Mouse (Mus musculus): ENCODE measurements around the gene Plpp1. TPM values are rescaled to one million over a fixed set of nuclear protein-coding genes. Genes with fewer than 3 reads are reported as not detected.

The Plpp1 gene
- polyA plus RNA-seq, 2 experiments, result 16.5 to 32.7 TPM

DNA sequence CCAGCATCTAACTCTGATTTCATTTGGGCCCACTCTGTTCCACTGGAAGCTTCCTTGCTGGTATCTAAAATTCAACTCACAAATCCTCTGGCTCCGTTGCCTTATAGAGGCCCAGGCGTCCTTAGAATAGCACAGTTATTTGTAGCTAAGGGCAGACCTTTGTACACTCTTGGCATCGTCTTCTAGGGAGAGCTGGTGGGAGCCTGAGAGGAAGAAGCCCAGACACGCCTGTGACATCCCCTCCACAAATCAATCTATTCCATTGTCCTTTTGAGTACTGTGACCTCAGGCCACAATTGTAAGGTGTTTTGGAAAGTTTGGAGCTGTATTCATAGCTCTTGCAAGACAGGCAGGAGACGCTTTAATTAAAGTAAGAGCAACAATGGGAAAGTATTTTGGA is 36.0 kb upstream of the Plpp1 start:
- H3K4me2 ChIP-seq (ENCODE audit: low read depth), result no peak overlapping the region
- DNase-seq (ENCODE audit: low read depth in 3 of 3, low spot score in 3 of 3) (no peak), ATAC-seq (ENCODE audit: insufficient read depth) (no peak)
- H3K4me1 ChIP-seq (replicated peaks; ENCODE audit: control insufficient read depth in 2 of 2, insufficient read depth in 2 of 2, low read length in 1 of 2), result peaks cover 4 to 24% of the 10 kb centered on the region in 2 experiments; a peak in 3 of 4 replicates
- 68% methylated on average over 5 of the region's 5 CpGs for WGBS (ENCODE audit: insufficient replicate concordance)
- TF ChIP-seq EP300 (IDR thresholded peaks at IDR 0.05; ENCODE audit: low read depth), result no peak
- no peak for TF ChIP-seq CTCF (IDR thresholded peaks at IDR 0.05; ENCODE audit: low read depth)
- H3K9me3 ChIP-seq (ENCODE audit: control insufficient read depth, low read length), result no peaks in the 10 kb centered on the region
- no peak overlapping the region for H3K9ac ChIP-seq (replicated peaks)
- no peaks in the 10 kb centered on the region for H3K36me3 ChIP-seq (replicated peaks; ENCODE audit: control insufficient read depth, insufficient read depth, low read depth)
- H3K27me3 ChIP-seq (ENCODE audit: control insufficient read depth, insufficient read depth, low read length), result no peaks in the 10 kb centered on the region
- no peak overlapping the region for H3K4me3 ChIP-seq (ENCODE audit: insufficient read depth in 1 of 2, low read depth in 2 of 2, low read length in 2 of 2)
- H3K27ac ChIP-seq, result no peak overlapping the region

DNA sequence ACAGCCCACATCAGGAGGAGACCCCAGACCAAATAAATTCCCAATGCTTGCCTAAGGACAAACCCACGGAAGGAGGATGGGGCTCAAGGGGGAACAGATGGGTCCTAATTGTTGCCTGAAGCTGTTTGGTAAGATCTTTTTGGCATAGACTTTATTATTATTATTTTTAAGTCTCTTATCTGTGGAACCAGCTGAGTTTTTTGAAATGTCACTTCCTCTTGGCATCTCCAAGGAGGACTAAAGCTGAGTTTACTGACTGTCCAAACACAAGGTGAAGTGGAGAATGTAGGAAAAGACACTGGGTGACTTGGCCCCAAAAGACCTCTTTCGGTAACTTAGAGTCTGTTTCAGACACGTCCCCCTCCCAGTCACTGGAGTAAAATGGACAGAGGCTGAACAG is 34.9 kb upstream of the Plpp1 start:
- DNase-seq (ENCODE audit: low read depth in 3 of 3, low spot score in 3 of 3) (no peak), ATAC-seq (ENCODE audit: insufficient read depth) (no peak)
- Histone ChIP-seq H3K27ac (no peak overlapping the region), H3K9me3 (ENCODE audit: control insufficient read depth, low read length) (no peaks in the 10 kb centered on the region), H3K36me3 (replicated peaks; ENCODE audit: control insufficient read depth, insufficient read depth, low read depth) (no peaks in the 10 kb centered on the region), H3K4me3 (ENCODE audit: insufficient read depth in 1 of 2, low read depth in 2 of 2, low read length in 2 of 2) (no peak overlapping the region), H3K27me3 (ENCODE audit: control insufficient read depth, insufficient read depth, low read length) (no peaks in the 10 kb centered on the region), H3K4me1 (replicated peaks; ENCODE audit: control insufficient read depth in 2 of 2, insufficient read depth in 2 of 2, low read length in 1 of 2) (peaks cover 4 to 17% of the 10 kb centered on the region in 2 experiments; a peak in 3 of 4 replicates), H3K4me2 (ENCODE audit: low read depth) (no peak overlapping the region), H3K9ac (replicated peaks) (no peak overlapping the region)
- WGBS (ENCODE audit: insufficient replicate concordance), result 71% methylated on average over 3 of the region's 3 CpGs
- TF ChIP-seq EP300 (IDR thresholded peaks at IDR 0.05; ENCODE audit: low read depth), result no peak
- no peak for TF ChIP-seq CTCF (IDR thresholded peaks at IDR 0.05; ENCODE audit: low read depth)

DNA sequence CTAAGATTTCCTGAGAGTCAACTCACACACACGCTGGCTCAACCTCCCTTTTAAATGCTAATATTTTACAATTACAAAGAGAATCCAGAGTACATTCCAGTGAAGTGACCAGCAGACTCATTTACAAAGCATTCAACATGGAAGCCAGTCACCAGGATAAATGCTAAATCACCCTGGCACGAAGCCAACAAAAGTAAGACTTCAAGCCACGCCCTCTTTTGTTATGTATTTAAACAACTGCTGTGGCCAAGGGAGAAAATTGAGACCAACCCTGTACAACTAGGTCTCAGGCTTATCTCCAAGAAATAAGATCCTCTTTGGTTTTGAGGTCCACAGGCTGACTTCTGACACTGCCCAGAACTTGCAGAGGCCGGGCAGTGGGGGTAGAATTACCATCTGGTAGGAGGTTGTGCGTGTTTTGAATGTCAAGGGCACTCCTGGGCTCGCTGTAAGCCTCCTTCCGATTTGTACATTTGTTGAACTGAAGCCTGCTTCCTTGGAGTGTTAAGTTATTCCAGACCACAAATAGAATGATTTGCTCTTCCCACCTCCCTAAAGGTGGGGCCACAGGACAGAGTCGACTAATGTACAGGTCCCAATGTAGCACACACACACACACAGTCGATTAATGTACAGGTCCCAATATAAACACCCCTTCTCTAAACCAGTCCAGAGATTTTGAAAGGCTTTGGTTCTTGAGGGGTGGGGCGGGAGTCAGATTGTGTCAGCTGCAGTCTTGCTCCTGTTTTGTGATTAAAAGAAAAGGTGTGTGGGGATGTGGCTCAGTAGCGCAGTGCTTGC is 29.9 kb upstream of the Plpp1 start:
- H3K9ac ChIP-seq (replicated peaks), result no peak overlapping the region
- H3K36me3 ChIP-seq (replicated peaks; ENCODE audit: control insufficient read depth, insufficient read depth, low read depth), result no peaks in the 10 kb centered on the region
- DNase-seq (ENCODE audit: low read depth in 3 of 3, low spot score in 3 of 3) (no peak), ATAC-seq (ENCODE audit: insufficient read depth) (no peak)
- H3K4me3 ChIP-seq (ENCODE audit: insufficient read depth in 1 of 2, low read depth in 2 of 2, low read length in 2 of 2), result no peak overlapping the region
- no peaks in the 10 kb centered on the region; a peak in 1 of 4 replicates for H3K4me1 ChIP-seq (replicated peaks; ENCODE audit: control insufficient read depth in 2 of 2, insufficient read depth in 2 of 2, low read length in 1 of 2)
- TF ChIP-seq CTCF (IDR thresholded peaks at IDR 0.05; ENCODE audit: low read depth) (no peak), EP300 (IDR thresholded peaks at IDR 0.05; ENCODE audit: low read depth) (no peak)
- no peak overlapping the region for H3K27ac ChIP-seq
- no peak overlapping the region for H3K4me2 ChIP-seq (ENCODE audit: low read depth)
- no peaks in the 10 kb centered on the region; the same call in 1 of the 2 replicates for H3K27me3 ChIP-seq (ENCODE audit: control insufficient read depth, insufficient read depth, low read length)
- 49% methylated on average over 11 of the region's 11 CpGs for WGBS (ENCODE audit: insufficient replicate concordance)
- no peaks in the 10 kb centered on the region for H3K9me3 ChIP-seq (ENCODE audit: control insufficient read depth, low read length)

DNA sequence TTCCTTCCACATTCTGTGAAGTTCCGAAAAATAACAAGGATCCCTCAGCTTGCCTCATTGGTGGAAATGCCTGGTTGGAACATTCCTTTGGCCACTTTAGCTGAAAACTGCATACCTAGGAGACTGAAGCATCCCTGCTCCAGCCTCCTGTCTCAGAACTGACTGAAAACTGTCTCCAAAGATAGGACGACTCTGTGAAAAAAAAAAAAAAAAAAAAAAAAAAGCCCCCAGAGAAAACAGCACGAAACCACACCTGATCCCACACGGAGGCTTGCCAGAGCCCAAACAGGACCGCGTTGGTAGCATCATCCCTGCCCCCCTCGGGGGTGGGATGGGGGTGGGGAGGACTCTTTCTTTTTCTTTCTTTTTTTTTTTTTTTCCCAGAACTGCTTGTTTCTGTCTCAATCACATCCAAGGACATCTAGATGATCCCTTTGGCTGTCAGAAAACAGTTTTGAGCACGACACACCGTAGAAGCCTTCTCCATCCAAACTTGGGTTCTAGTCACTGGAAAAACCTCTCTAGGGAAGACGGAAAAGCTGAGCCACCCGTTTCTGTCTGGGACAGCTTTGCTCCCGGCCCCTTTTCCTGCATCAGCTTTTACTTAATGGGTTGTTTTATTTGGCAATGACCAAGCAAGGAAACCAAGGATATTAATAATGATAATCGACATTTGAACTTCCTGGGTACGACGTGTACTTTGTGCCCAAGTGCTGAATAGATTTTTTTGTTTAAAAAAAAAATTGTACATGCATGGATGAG is 29.0 kb upstream of the Plpp1 start:
- H3K9ac ChIP-seq (replicated peaks), result no peak overlapping the region
- no peaks in the 10 kb centered on the region for H3K36me3 ChIP-seq (replicated peaks; ENCODE audit: control insufficient read depth, insufficient read depth, low read depth)
- TF ChIP-seq CTCF (IDR thresholded peaks at IDR 0.05; ENCODE audit: low read depth) (no peak), EP300 (IDR thresholded peaks at IDR 0.05; ENCODE audit: low read depth) (no peak)
- H3K27me3 ChIP-seq (ENCODE audit: control insufficient read depth, insufficient read depth, low read length), result no peaks in the 10 kb centered on the region; the same call in 1 of the 2 replicates
- 41% methylated on average over 15 of the region's 15 CpGs for WGBS (ENCODE audit: insufficient replicate concordance)
- no peak overlapping the region for H3K4me3 ChIP-seq (ENCODE audit: insufficient read depth in 1 of 2, low read depth in 2 of 2, low read length in 2 of 2)
- H3K4me2 ChIP-seq (ENCODE audit: low read depth), result no peak overlapping the region
- no peaks in the 10 kb centered on the region for H3K9me3 ChIP-seq (ENCODE audit: control insufficient read depth, low read length)
- H3K4me1 ChIP-seq (replicated peaks; ENCODE audit: control insufficient read depth in 2 of 2, insufficient read depth in 2 of 2, low read length in 1 of 2), result no peaks in the 10 kb centered on the region; a peak in 1 of 4 replicates
- no peak overlapping the region for H3K27ac ChIP-seq
- ATAC-seq (ENCODE audit: insufficient read depth) (no peak), DNase-seq (ENCODE audit: low read depth in 3 of 3, low spot score in 3 of 3) (no peak)

DNA sequence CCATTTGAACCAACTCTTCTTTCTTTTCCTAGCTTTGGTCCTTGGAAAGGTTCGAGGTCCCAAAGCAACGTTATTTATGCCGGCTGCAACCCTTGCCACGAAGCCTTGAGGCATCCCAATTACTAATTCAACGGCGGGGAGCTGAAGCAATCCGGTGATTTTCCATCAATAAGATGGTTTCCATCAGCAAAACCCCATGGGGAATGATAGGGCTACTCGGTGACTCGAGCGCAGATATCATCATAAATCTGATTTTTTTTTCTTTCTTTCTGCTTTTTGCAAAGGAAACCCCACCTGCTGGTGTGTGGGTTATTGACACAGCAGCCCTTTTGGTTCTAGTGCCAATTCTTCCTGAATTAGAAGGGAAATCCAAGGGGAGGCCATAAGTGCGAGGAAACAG is 28.3 kb upstream of the Plpp1 start:
- Histone ChIP-seq H3K27ac (no peak overlapping the region), H3K9ac (replicated peaks) (no peak overlapping the region), H3K4me1 (replicated peaks; ENCODE audit: control insufficient read depth in 2 of 2, insufficient read depth in 2 of 2, low read length in 1 of 2) (no peaks in the 10 kb centered on the region; a peak in 1 of 4 replicates), H3K4me2 (ENCODE audit: low read depth) (no peak overlapping the region), H3K9me3 (ENCODE audit: control insufficient read depth, low read length) (no peaks in the 10 kb centered on the region), H3K4me3 (ENCODE audit: insufficient read depth in 1 of 2, low read depth in 2 of 2, low read length in 2 of 2) (no peak overlapping the region), H3K36me3 (replicated peaks; ENCODE audit: control insufficient read depth, insufficient read depth, low read depth) (no peaks in the 10 kb centered on the region), H3K27me3 (ENCODE audit: control insufficient read depth, insufficient read depth, low read length) (no peaks in the 10 kb centered on the region; the same call in 1 of the 2 replicates)
- ATAC-seq (ENCODE audit: insufficient read depth) (no peak), DNase-seq (ENCODE audit: low read depth in 3 of 3, low spot score in 3 of 3) (no peak)
- TF ChIP-seq EP300 (IDR thresholded peaks at IDR 0.05; ENCODE audit: low read depth) (no peak), CTCF (IDR thresholded peaks at IDR 0.05; ENCODE audit: low read depth) (no peak)
- WGBS (ENCODE audit: insufficient replicate concordance), result 67% methylated on average over 11 of the region's 11 CpGs
